Mouse (Mus musculus) limb, embryonic 13.5 days (tissue): ENCODE results near the gene Creb3. TPM values are rescaled to one million over a fixed set of nuclear protein-coding genes. Genes with fewer than 3 reads are reported as not detected.

ENCODE experiments used
- ATAC-seq: fragments of 200-750 bp; cut with Nextera tagmentation; 2 replicates; pipeline ENCODE4 v1.8.0; 2017; ENCODE audit warnings: low read depth, moderate number of reproducible peaks, moderate TSS enrichment; ENCODE audit not compliant: low FRiP score
- H3K27ac ChIP-seq: fragments of 300-500 bp; sonication (generic); 2 replicates; pipeline ENCODE4 v1.5.1; 2015; ENCODE audit warnings: inconsistent platforms, mild to moderate bottlenecking, moderate library complexity
- H3K27me3 ChIP-seq: fragments of 300-500 bp; sonication (generic); 2 replicates; pipeline ENCODE4 v1.6.1; 2015; ENCODE audit warnings: mild to moderate bottlenecking, inconsistent platforms
- H3K36me3 ChIP-seq: fragments of 300-500 bp; sonication (generic); 2 replicates; pipeline ENCODE4 v1.6.1; 2015; ENCODE audit warnings: inconsistent platforms, mild to moderate bottlenecking, moderate library complexity
- H3K4me1 ChIP-seq: fragments of 300-500 bp; sonication (generic); 2 replicates; pipeline ENCODE4 v1.6.1; 2015; ENCODE audit warnings: inconsistent platforms
- H3K4me2 ChIP-seq: fragments of 300-500 bp; sonication (generic); replicated peaks from 2 replicates; pipeline ENCODE4 v1.6.1; 2015; ENCODE audit warnings: inconsistent platforms, mild to moderate bottlenecking, moderate library complexity
- H3K4me3 ChIP-seq: fragments of 300-500 bp; sonication (generic); 2 replicates; pipeline ENCODE4 v1.5.1; 2015; ENCODE audit warnings: moderate library complexity, mild to moderate bottlenecking, inconsistent platforms
- H3K9ac ChIP-seq: fragments of 300-500 bp; sonication (generic); 2 replicates; pipeline ENCODE4 v1.6.1; 2015; ENCODE audit warnings: mild to moderate bottlenecking, inconsistent platforms
- H3K9me3 ChIP-seq: fragments of 300-500 bp; sonication (generic); 2 replicates; pipeline ENCODE4 v1.6.1; 2016; ENCODE audit warnings: inconsistent platforms
- WGBS: fragments of 180-500 bp; shearing (Covaris S2); methylation state at CpG from one replicate; pipeline ENCODE4 v1.1.7; 2015; 5-methylcytosine and 5-hydroxymethylcytosine counted together
- polyA plus RNA-seq: library from polyadenylated mRNA; unstranded; fragments of >200 nt; fragmentation: Nextera tagmentation; extraction: Ambion mirVana; gene quantifications from 2 replicates; pipeline ENCODE4 v1.2.1, GENCODE M21; 2015

Gene Creb3
- polyA plus RNA-seq, 1 experiment from 2014 or later: 58.7 TPM

DNA sequence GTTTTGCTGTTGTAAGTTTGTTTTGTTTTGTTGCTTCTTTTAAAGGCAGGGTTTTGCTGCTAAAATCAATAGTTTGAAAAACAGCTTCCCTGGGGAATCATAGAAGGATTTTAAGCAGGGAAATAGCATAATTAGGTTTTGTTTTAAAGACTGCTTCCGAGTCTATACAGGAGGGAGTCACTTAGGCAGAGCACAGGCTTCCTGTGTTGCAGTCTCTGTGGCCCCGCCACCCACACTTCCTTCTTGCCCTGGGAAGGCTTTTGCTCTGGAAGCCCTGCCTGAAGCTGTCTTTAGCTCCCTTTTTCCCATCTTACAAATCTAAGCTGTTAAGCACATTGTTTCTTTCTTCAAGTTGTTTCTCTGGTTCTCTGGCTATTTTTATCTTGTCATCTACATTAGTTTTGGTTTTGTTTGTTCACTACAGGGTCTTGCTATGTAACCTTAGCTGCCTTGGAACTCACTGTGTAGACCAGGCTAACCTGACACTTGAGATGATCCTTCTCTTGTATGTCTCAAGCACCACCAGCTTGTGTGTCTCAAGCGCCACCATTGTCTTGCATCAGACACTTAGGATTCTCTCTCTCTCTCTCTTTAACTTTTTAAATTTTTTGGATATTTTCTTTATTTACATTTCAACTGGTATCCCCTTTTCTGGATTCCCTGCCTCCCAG is 51.1 kb downstream of the Creb3 start:
- no peak overlapping the region for H3K4me2 ChIP-seq
- H3K9ac ChIP-seq: no peak overlapping the region
- H3K27ac ChIP-seq: no peak overlapping the region
- no peaks in the 10 kb centered on the region for H3K9me3 ChIP-seq
- no peak overlapping the region for H3K4me3 ChIP-seq
- H3K36me3 ChIP-seq: no peaks in the 10 kb centered on the region
- WGBS: 62% methylated on average over 3 of the region's 3 CpGs
- no peaks in the 10 kb centered on the region for H3K4me1 ChIP-seq
- no peak for ATAC-seq
- H3K27me3 ChIP-seq: no peaks in the 10 kb centered on the region

Other genes starting within 250 kb of the Creb3 start
- gene Rusc2, start 180.4 kb upstream of the Creb3 start, polyA plus RNA-seq: 13.1 and 14.7 TPM in 2 replicates
- not detected in 2 replicates for gene Fam166b, start 133.2 kb upstream of the Creb3 start, polyA plus RNA-seq
- gene Tesk1, start 120.4 kb upstream of the Creb3 start, polyA plus RNA-seq: 7.7 and 10.3 TPM in 2 replicates
- gene Cd72, start 107.7 kb upstream of the Creb3 start, polyA plus RNA-seq: 3.0 and 4.2 TPM in 2 replicates
- not detected in 2 replicates for gene Sit1, start 78.6 kb upstream of the Creb3 start, polyA plus RNA-seq
- gene Ccdc107, start 69.4 kb upstream of the Creb3 start, polyA plus RNA-seq: 71.6 and 74.3 TPM in 2 replicates
- gene Arhgef39, start 62.6 kb upstream of the Creb3 start, polyA plus RNA-seq: 43.8 and 47.3 TPM in 2 replicates
- 2.3 and 3.3 TPM in 2 replicates for gene Car9, start 55.4 kb upstream of the Creb3 start, polyA plus RNA-seq
- gene Tpm2, start 38.6 kb upstream of the Creb3 start, polyA plus RNA-seq: 370 and 372 TPM in 2 replicates
- gene Tln1, start 359 bp downstream of the Creb3 start, polyA plus RNA-seq: 60.4 and 63.6 TPM in 2 replicates
- 35.0 and 38.5 TPM in 2 replicates for gene Rgp1, start 16.4 kb downstream of the Creb3 start, polyA plus RNA-seq
- gene Gba2, start 16.5 kb downstream of the Creb3 start, polyA plus RNA-seq: 26.9 and 27.0 TPM in 2 replicates
- 1.4 and 2.2 TPM in 2 replicates for gene Msmp, start 22.2 kb downstream of the Creb3 start, polyA plus RNA-seq
- 18.7 and 20.2 TPM in 2 replicates for gene Npr2, start 69.6 kb downstream of the Creb3 start, polyA plus RNA-seq
- gene Spag8, start 91.3 kb downstream of the Creb3 start, polyA plus RNA-seq: 0.84 and 1.00 TPM in 2 replicates
- gene Hint2, start 94.1 kb downstream of the Creb3 start, polyA plus RNA-seq: 78.3 and 90.2 TPM in 2 replicates
- gene Tmem8b, start 106.6 kb downstream of the Creb3 start, polyA plus RNA-seq: 7.8 and 8.2 TPM in 2 replicates
- gene Fam221b, start 106.8 kb downstream of the Creb3 start, polyA plus RNA-seq: 2.5 and 2.6 TPM in 2 replicates
- not detected in 2 replicates for gene Olfr70, start 138.5 kb downstream of the Creb3 start, polyA plus RNA-seq
- not detected in 2 replicates for gene Olfr71, start 147.9 kb downstream of the Creb3 start, polyA plus RNA-seq
- gene Hrct1, start 164.9 kb downstream of the Creb3 start, polyA plus RNA-seq: 1.7 and 2.3 TPM in 2 replicates
- gene Spaar, start 167.7 kb downstream of the Creb3 start, polyA plus RNA-seq: 0.33 and 0.63 TPM in 2 replicates
- gene Olfr159, start 208.7 kb downstream of the Creb3 start, polyA plus RNA-seq: not detected in 2 replicates